Mouse (Mus musculus) limb, embryonic 12.5 days (tissue): ENCODE measurements around the gene Mfsd4b1. TPM values are rescaled to one million over a fixed set of nuclear protein-coding genes. Genes with fewer than 3 reads are reported as not detected.
A peak's percentile ranks its signal among the peaks of the same experiment; 100 is the strongest.

Source experiments
- ATAC-seq: fragments of 200-750 bp; cut with Nextera tagmentation; 2 replicates; pipeline ENCODE4 v1.8.0; 2017; ENCODE audit warnings: low read depth, moderate TSS enrichment; ENCODE audit not compliant: insufficient number of reproducible peaks, insufficient read depth, low FRiP score, low TSS enrichment
- H3K27ac ChIP-seq: fragments of 300-500 bp; sonication (generic); 2 replicates; pipeline ENCODE4 v1.5.1; 2016; ENCODE audit warnings: mild to moderate bottlenecking, moderate library complexity
- H3K27me3 ChIP-seq: fragments of 300-500 bp; sonication (generic); 2 replicates; pipeline ENCODE4 v1.6.1; 2016; ENCODE audit warnings: mild to moderate bottlenecking, moderate library complexity
- H3K36me3 ChIP-seq: fragments of 300-500 bp; sonication (generic); 2 replicates; pipeline ENCODE4 v1.6.1; 2016; ENCODE audit warnings: mild to moderate bottlenecking, moderate library complexity
- H3K4me1 ChIP-seq: fragments of 300-500 bp; sonication (generic); replicated peaks from 2 replicates; pipeline ENCODE4 v1.6.1; 2016
- H3K4me2 ChIP-seq: fragments of 300-500 bp; sonication (generic); 2 replicates; pipeline ENCODE4 v1.6.1; 2016; ENCODE audit warnings: mild to moderate bottlenecking, moderate library complexity
- H3K4me3 ChIP-seq: fragments of 300-500 bp; sonication (generic); replicated peaks from 2 replicates; pipeline ENCODE4 v1.5.1; 2016; ENCODE audit warnings: mild to moderate bottlenecking
- H3K9ac ChIP-seq: fragments of 300-500 bp; sonication (generic); replicated peaks from 2 replicates; pipeline ENCODE4 v1.6.1; 2016; ENCODE audit warnings: mild to moderate bottlenecking, moderate library complexity
- H3K9me3 ChIP-seq: fragments of 300-500 bp; sonication (generic); 2 replicates; pipeline ENCODE4 v1.6.1; 2016; ENCODE audit warnings: mild to moderate bottlenecking, moderate library complexity
- WGBS: fragments of 180-500 bp; shearing (Covaris S2); methylation state at CpG from one replicate; pipeline ENCODE4 v1.1.7; 2016; 5-methylcytosine and 5-hydroxymethylcytosine counted together
- polyA plus RNA-seq: library from polyadenylated mRNA; unstranded; fragments of >200 nt; fragmentation: Nextera tagmentation; extraction: Ambion mirVana; gene quantifications from 2 replicates; pipeline ENCODE4 v1.2.1, GENCODE M21; 2016

Gene Mfsd4b1
- polyA plus RNA-seq, 1 experiment from 2014 or later: 0.33 TPM

DNA sequence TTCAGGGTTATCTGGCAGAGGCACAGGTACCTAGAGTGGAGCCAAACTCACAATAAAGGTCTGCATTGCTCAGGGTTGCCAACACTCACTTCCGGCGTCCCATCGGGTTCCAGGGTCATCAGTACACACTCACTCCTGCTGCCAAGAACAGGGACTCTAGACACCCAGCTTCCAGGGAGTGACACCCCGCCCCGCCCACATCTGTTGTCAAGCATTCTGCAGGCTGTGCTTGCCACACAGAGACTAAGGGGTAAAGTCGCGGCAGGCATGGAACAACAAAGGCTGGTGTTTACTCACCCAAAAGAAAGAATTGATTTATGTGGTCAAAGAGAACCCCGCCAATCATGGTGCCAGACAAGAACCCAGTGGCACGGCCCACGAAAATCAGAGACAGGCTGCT lies 18.1 kb downstream of the Mfsd4b1 start:
- Histone ChIP-seq H3K36me3 (no peaks in the 10 kb centered on the region), H3K9me3 (no peaks in the 10 kb centered on the region), H3K4me3 (no peak overlapping the region), H3K4me1 (peaks cover 15% of the 10 kb centered on the region), H3K4me2 (no peak overlapping the region), H3K9ac (no peak overlapping the region), H3K27me3 (0 out of 2 replicates have a peak, but pooled peaks cover 3% of the 10 kb centered on the region), H3K27ac (no peak overlapping the region)
- ATAC-seq: no peak
- 83% methylated on average over 10 of the region's 10 CpGs for WGBS

DNA sequence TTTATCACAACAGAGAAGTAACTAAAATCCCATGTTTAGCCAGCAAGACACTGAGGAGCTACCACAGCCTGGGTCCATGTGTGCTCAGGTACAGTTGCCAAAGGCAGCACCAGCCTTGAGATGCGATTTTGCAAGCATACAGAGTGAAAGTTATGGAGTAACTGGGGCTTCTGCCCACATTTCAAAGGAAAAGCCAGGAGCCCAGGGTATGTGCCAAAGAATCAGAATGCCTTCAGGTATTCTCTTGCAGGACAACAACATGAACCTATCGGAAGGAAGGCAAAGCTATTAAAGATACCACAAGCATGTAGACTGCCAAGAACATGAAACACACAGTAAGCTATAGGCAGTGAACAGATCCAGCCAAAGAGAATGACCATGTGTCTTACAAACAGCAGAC lies 24.3 kb downstream of the Mfsd4b1 start:
- no peak overlapping the region for H3K4me2 ChIP-seq
- H3K9me3 ChIP-seq: no peaks in the 10 kb centered on the region
- H3K4me1 ChIP-seq: peaks cover 13% of the 10 kb centered on the region
- no peak for ATAC-seq
- H3K9ac ChIP-seq: no peak overlapping the region
- no peaks in the 10 kb centered on the region for H3K36me3 ChIP-seq
- WGBS: 95% methylated on average over 2 of the region's 2 CpGs
- no peaks in the 10 kb centered on the region for H3K27me3 ChIP-seq
- no peak overlapping the region for H3K4me3 ChIP-seq
- H3K27ac ChIP-seq: no peak overlapping the region

DNA sequence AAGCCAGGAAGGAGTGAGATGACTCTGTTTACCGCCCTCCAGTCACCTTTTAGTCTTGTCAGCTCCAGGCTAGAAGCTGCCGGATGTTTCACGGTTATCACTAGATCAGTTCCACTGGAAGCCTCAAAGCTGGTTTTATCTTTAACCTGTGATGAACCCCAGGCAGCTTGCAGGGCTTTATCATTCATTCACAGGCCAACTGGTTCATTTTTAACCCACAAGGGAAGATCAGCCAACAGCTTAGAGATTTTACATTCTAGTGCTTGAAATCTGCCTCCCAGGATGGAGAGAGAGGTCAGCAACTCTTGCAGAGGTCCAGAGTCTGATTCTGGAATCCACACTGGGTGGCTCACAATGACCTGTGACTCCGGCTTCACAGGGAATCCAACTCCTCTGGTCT lies 33.9 kb downstream of the Mfsd4b1 start:
- H3K36me3 ChIP-seq: no peaks in the 10 kb centered on the region
- no peak overlapping the region for H3K4me3 ChIP-seq
- H3K4me1 ChIP-seq: no peaks in the 10 kb centered on the region
- H3K4me2 ChIP-seq: no peak overlapping the region
- no peaks in the 10 kb centered on the region; the same call in 1 of the 2 replicates for H3K27me3 ChIP-seq
- ATAC-seq: no peak
- H3K27ac ChIP-seq: no peak overlapping the region
- no peak overlapping the region for H3K9ac ChIP-seq
- H3K9me3 ChIP-seq: no peaks in the 10 kb centered on the region
- WGBS: 80% methylated on average over 4 of the region's 4 CpGs

- no peak for ATAC-seq
- Histone ChIP-seq H3K9me3 (no peaks in the 10 kb centered on the region), H3K27ac (no peak within 1 kb of the TSS), H3K27me3 (no peaks in the 10 kb centered on the region; the same call in 1 of the 2 replicates), H3K4me3 (no peak within 1 kb of the TSS), H3K4me1 (no peaks in the 10 kb centered on the region), H3K9ac (no peak within 1 kb of the TSS), H3K4me2 (no peak within 1 kb of the TSS), H3K36me3 (no peaks in the 10 kb centered on the region)
- WGBS: 90% methylated on average over 12 of the region's 12 CpGs
Measured at GRCm38 (mm10) chr10:39986466-39986865, 38.6 kb downstream of the Mfsd4b1 start, which contains the start of gene Mfsd4b5. Gene Mfsd4b5 (minus strand): TSS chr10:39986646.

- H3K4me2 ChIP-seq: no peak overlapping the region
- WGBS: 37% methylated on average over 5 of the region's 5 CpGs
- ATAC-seq: no peak
- peaks cover 8% of the 10 kb centered on the region for H3K9me3 ChIP-seq
- H3K36me3 ChIP-seq: no peaks in the 10 kb centered on the region
- no peaks in the 10 kb centered on the region for H3K4me1 ChIP-seq
- no peaks in the 10 kb centered on the region for H3K27me3 ChIP-seq
- H3K4me3 ChIP-seq: no peak overlapping the region
- no peak overlapping the region for H3K27ac ChIP-seq
- no peak overlapping the region for H3K9ac ChIP-seq
Measured at GRCm38 (mm10) chr10:39982604-39983003, 42.5 kb downstream of the Mfsd4b1 start.

DNA sequence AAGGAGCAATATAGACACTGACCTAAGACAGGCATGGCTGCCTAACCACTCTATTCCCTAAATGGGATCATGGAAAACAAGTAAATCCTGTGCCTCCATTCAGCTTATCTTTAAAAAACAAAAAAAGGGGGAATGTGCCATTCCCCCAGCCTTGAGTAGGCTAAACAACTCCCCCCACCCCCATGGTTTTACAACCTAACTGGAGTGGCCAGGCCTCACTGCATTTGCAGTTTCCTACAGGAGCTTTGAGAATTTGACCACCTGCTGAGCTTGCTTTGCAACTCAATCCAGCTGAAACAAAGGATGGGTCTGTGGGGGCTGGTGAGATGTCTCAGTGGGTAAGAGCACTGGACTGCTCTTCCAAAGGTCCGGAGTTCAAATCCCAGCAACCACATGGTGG lies 46.8 kb downstream of the Mfsd4b1 start:
- WGBS: 97% methylated on average over 1 of the region's 1 CpGs
- Histone ChIP-seq H3K9me3 (peaks cover 14% of the 10 kb centered on the region), H3K27me3 (no peaks in the 10 kb centered on the region), H3K27ac (no peak overlapping the region), H3K9ac (no peak overlapping the region), H3K36me3 (no peaks in the 10 kb centered on the region), H3K4me1 (no peaks in the 10 kb centered on the region), H3K4me2 (no peak overlapping the region), H3K4me3 (no peak overlapping the region)
- ATAC-seq: no peak

DNA sequence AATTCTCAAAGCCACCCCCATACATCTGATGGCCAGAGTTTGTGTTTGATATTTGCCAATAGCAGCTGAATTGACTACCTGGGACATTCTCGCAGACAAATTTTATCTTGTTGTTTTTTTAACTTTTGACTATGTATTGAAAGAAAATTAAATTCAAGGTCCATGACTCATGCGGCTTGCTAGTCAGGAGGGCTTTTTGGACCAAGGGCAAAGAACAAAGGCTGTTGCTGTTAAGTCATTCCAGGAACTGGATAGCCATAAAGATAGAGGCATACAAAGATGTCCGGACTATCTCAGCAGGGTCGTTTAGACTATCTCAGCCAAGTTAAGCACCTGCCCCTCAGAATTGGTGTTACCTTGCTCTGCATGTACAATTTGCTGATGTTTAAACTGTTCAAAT lies 47.7 kb downstream of the Mfsd4b1 start:
- no peak overlapping the region for H3K4me3 ChIP-seq
- ATAC-seq: no peak
- no peaks in the 10 kb centered on the region for H3K36me3 ChIP-seq
- no peaks in the 10 kb centered on the region for H3K27me3 ChIP-seq
- no peak overlapping the region for H3K9ac ChIP-seq
- 92% methylated on average over 4 of the region's 4 CpGs for WGBS
- H3K4me1 ChIP-seq: no peaks in the 10 kb centered on the region
- no peak overlapping the region for H3K4me2 ChIP-seq
- peaks cover 14% of the 10 kb centered on the region for H3K9me3 ChIP-seq
- H3K27ac ChIP-seq: no peak overlapping the region

- H3K36me3 ChIP-seq: no peaks in the 10 kb centered on the region
- no peak overlapping the region for H3K4me3 ChIP-seq
- WGBS: 49% methylated on average over 2 of the region's 2 CpGs
- H3K4me1 ChIP-seq: no peaks in the 10 kb centered on the region
- no peak for ATAC-seq
- no peak overlapping the region for H3K4me2 ChIP-seq
- H3K9ac ChIP-seq: no peak overlapping the region
- H3K27me3 ChIP-seq: no peaks in the 10 kb centered on the region
- H3K9me3 ChIP-seq: peaks cover 14% of the 10 kb centered on the region
- no peak overlapping the region for H3K27ac ChIP-seq
Measured at GRCm38 (mm10) chr10:39975771-39976170, 49.3 kb downstream of the Mfsd4b1 start.

- H3K27ac ChIP-seq: no peak overlapping the region
- H3K4me2 ChIP-seq: no peak overlapping the region
- no peak overlapping the region for H3K9ac ChIP-seq
- no peaks in the 10 kb centered on the region for H3K36me3 ChIP-seq
- H3K4me3 ChIP-seq: no peak overlapping the region
- no peak for ATAC-seq
- H3K9me3 ChIP-seq: peaks cover 14% of the 10 kb centered on the region
- no peaks in the 10 kb centered on the region for H3K27me3 ChIP-seq
- H3K4me1 ChIP-seq: no peaks in the 10 kb centered on the region
- WGBS: 55% methylated on average over 11 of the region's 11 CpGs
Measured at GRCm38 (mm10) chr10:39974982-39975381, 50.1 kb downstream of the Mfsd4b1 start.

DNA sequence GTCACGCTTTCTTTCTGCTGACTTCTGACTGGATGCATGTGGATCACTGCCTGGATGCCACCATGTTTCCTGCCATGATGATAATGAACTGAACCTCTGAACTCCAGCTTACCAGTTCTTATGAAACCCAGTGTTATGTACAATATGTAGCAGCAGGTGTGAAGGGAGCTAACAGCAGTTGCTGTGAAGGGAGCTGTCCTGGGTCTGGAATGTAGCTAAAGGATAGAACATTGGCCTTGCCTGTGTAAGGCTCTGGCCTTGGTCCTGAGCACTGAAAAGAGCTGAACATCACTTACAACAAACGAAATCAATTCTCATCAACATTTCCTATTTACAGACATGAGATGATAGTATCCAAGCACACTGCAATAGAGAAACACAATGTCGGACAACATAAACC lies 57.6 kb downstream of the Mfsd4b1 start:
- Histone ChIP-seq H3K4me1 (no peaks in the 10 kb centered on the region), H3K4me3 (no peak overlapping the region), H3K4me2 (no peak overlapping the region), H3K27me3 (no peaks in the 10 kb centered on the region), H3K36me3 (no peaks in the 10 kb centered on the region), H3K9ac (no peak overlapping the region), H3K9me3 (no peaks in the 10 kb centered on the region), H3K27ac (no peak overlapping the region)
- 84% methylated on average over 3 of the region's 3 CpGs for WGBS
- ATAC-seq: no peak

DNA sequence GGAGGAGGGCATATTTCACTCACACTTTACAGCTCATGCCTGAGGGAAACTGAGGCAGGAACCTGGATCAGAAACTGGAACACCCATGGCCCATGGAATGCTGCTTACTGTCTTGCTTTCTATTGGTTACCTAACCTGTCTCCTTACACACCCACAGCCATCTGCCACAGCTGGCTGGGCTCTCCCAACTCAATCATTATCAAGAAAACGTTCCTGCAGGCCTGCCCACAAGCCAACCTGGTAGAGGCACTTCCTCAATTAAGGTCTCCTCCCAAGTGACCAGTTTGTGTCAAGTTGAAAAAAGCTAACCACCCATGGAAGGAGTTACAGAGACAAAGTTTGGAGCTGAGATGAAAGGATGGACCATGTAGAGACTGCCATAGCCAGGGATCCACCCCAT lies 63.2 kb downstream of the Mfsd4b1 start:
- no peak overlapping the region for H3K9ac ChIP-seq
- WGBS: 52% methylated on average over 1 of the region's 1 CpGs
- ATAC-seq: no peak
- H3K4me3 ChIP-seq: no peak overlapping the region
- no peaks in the 10 kb centered on the region for H3K27me3 ChIP-seq
- no peak overlapping the region for H3K4me2 ChIP-seq
- H3K27ac ChIP-seq: no peak overlapping the region
- no peaks in the 10 kb centered on the region for H3K9me3 ChIP-seq
- H3K36me3 ChIP-seq: no peaks in the 10 kb centered on the region
- H3K4me1 ChIP-seq: peaks cover 5% of the 10 kb centered on the region

DNA sequence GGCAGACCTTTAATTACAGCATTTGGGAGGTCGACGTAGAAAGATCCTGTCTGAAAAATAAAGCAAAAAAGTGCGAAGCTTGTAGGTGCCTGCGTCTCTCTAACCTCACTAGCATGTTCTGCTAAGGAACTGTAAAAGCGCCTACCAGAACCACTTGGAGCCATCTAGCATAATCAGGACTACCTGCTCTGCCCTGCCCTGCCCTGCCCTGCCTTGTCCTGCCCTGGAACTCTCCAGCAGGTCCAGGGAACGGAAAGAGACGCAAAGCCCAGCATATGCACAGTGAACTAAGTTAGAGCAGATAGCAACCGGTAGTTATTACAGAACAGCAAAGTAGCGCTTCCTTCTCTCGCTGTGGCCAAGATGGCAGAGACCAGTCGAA lies 64.6 kb downstream of the Mfsd4b1 start:
- Histone ChIP-seq H3K9ac (no peak overlapping the region), H3K27me3 (no peaks in the 10 kb centered on the region), H3K4me1 (peaks cover 5% of the 10 kb centered on the region), H3K36me3 (no peaks in the 10 kb centered on the region), H3K4me2 (peak overlapping the region; percentile 96), H3K27ac (no peak overlapping the region), H3K9me3 (no peaks in the 10 kb centered on the region), H3K4me3 (peak overlapping the region; percentile 56)
- ATAC-seq: peak; percentile 4; the same call in 1 of the 2 replicates
- 43% methylated on average over 11 of the region's 11 CpGs for WGBS
